Mouse (Mus musculus) testis, adult 2 months (tissue): Measurements from ENCODE around the gene Pak1ip1.

Source experiments
- CTCF ChIP-seq: fragments of 200-500 bp; IDR thresholded peaks from 2 replicates; pipeline ENCODE4 v1.5.1; 2012; ENCODE audit warnings: low read depth, mild to moderate bottlenecking, inconsistent platforms, low read length, moderate library complexity; ENCODE audit not compliant: control insufficient read depth, insufficient read depth, insufficient replicate concordance
- POLR2A ChIP-seq: fragments of 200-500 bp; IDR thresholded peaks from 2 replicates; pipeline ENCODE4 v1.6.1; 2012; ENCODE audit warnings: low read depth, mild to moderate bottlenecking, inconsistent platforms, low read length, moderate library complexity; ENCODE audit not compliant: control insufficient read depth

GRCm38 (mm10) chr13:41051965-41052364 lies 51.1 kb downstream of the Pak1ip1 start:
- no peak for TF ChIP-seq CTCF
- TF ChIP-seq POLR2A, result no peak
